Mouse (Mus musculus) spleen, postnatal 14 days (tissue): ENCODE results near the gene Gm35549.

Source experiments
- DNase-seq, 2 experiments: peaks; one replicate each; pipeline ENCODE4 v3.0.0; 2021 to 2022; ENCODE audit warnings: low spot score in 2 of 2

Gm35549 gene

DNA sequence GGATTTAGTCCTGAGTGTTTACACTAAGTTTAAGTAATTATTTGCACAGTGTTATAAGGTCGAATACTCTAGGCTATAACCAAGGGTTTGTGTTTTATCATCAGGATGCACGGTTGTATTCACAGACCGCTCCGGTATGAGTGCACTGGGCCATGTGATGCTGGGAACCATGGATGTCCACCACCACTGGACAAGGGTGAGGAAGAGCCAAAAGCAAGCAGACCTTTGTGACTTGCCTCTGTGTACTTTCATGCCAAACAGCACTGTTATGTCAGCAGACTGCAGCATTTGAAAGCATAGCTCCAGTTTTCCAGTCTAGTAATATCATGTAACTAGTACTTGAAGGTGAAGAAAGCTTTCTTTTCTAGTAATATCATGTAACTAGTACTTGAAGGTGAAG, 17.1 kb downstream of the Gm35549 start:
- no peak for DNase-seq

- no peak for DNase-seq
Measured at GRCm38 (mm10) chr9:122823374-122824017, 20.3 kb downstream of the Gm35549 start.

- no peak for DNase-seq
Measured at GRCm38 (mm10) chr9:122815239-122815851, 28.5 kb downstream of the Gm35549 start.

- DNase-seq = no peak
Measured at GRCm38 (mm10) chr9:122814775-122815174, 29.1 kb downstream of the Gm35549 start.

GRCm38 (mm10) chr9:122812386-122812785, 31.4 kb downstream of the Gm35549 start:
- DNase-seq = no peak

DNA sequence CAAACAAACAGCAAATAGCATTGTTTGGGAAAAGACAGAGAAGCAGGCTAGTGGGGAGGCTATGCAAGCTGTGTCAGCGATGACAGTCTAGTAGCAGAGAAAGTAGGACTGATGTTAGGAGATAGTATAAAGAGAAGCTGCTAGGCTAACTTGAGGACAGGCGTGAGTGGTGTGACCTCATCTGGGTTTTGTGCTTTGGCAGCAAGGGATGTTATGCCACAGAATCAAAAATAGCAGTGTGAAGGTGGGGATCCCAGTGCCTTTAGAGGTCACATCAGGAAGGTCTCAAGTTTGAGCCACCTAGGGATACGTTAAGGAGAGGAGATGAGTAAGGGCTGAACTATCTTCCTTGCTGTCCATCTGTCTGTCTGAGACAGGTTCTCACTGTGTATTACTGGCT, 33.6 kb downstream of the Gm35549 start:
- DNase-seq = no peak

- no peak for DNase-seq
Measured at GRCm38 (mm10) chr9:122807186-122807585, 36.6 kb downstream of the Gm35549 start.

DNA sequence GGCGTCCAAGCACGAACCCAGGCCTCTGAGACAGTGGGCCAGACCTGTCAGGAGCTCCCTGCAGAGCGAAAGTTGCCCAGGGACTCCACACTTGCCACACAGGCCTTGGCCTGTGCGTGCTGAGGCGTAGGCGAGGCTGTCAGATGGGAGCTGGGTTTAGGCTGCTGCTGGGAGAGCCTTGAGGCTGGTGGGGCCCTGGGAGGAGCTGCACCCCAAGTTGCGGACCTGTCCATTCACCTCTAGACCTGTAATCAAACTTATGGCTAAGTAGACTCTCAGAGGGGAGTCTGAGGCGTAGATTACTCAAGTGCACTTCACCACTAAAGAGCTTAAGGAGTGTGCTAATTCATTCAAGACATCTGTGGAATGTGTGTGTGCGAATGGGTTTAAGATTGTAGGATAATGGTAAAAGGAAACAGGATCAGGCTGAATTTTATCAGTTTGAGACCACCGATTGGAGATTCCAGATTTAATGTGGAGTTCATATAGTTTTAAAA, 37.9 kb downstream of the Gm35549 start:
- no peak for DNase-seq

- DNase-seq = peak; percentile 70 to 78
Measured at GRCm38 (mm10) chr9:122805053-122805844, 38.6 kb downstream of the Gm35549 start, which contains the start of gene Tcaim. Gene Tcaim, plus strand, starts transcription at chr9:122805539.

GRCm38 (mm10) chr9:122786534-122786933, 57.3 kb downstream of the Gm35549 start:
- DNase-seq = no peak

DNA sequence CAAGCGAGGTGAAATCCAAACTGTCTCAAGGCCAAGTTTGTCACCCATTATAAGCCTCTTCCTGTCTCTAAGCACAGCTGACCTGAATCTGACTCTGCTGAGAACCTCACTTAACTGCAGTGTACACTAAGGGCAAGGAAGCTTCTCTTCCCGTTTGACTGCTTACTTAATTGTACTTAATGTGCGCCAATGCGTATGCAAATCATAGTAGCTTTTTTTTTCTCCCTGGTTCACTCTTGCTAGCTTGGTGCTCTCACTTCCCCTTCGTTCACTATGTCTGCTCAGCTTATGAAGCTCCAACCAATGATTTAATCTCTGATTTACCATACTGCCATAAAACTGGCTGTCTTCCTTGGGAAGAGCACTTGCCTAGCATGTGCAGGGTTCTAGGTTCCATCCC, 58.6 kb downstream of the Gm35549 start:
- peak in 1 of 2 experiments; percentile 5 for DNase-seq
